Mouse (Mus musculus): ENCODE measurements around the gene Ptpn7. TPM values are rescaled to one million over a fixed set of nuclear protein-coding genes. Genes with fewer than 3 reads are reported as not detected.
"Not testable (repeated sequence)": the region's sequence is repeated elsewhere in the genome, so short reads cannot be mapped to it uniquely, and the experiment has no call there.

Gene Ptpn7
- polyA plus RNA-seq, 2 experiments: 9.4 to 12.4 TPM

DNA sequence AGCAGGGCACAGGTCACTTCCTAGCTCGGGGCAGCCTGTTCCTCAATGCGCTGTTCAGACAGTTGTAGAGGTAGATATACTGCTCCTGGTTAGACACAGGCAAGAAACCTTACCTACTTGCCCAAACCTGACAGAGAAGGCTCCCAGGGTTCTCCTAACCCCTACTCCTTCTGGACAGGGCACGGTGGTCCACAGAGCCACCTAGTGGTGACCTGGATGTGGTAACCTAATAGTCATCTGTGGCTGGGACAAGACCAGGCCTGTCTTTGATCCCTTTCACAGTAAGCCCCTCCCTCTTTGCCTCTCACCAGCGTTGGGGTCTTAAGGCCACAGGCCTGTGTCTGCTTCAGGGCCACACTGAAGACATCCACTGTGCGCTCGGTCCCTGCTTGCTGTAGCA lies 23.9 kb upstream of the Ptpn7 start:
- Histone ChIP-seq H3K9ac (replicated peaks) (no peak overlapping the region), H3K4me1 (replicated peaks; ENCODE audit: control insufficient read depth in 2 of 2, insufficient read depth in 2 of 2, low read length in 1 of 2) (no peaks in the 10 kb centered on the region), H3K27me3 (ENCODE audit: control insufficient read depth, insufficient read depth, low read length) (peaks cover 27% of the 10 kb centered on the region), H3K4me3 (ENCODE audit: insufficient read depth in 1 of 2, low read depth in 2 of 2, low read length in 2 of 2) (no peak overlapping the region), H3K9me3 (ENCODE audit: control insufficient read depth, low read length) (no peaks in the 10 kb centered on the region), H3K27ac (no peak overlapping the region), H3K36me3 (replicated peaks; ENCODE audit: control insufficient read depth, insufficient read depth, low read depth) (no peaks in the 10 kb centered on the region), H3K4me2 (ENCODE audit: low read depth) (no peak overlapping the region)
- DNase-seq (ENCODE audit: low read depth in 3 of 3, low spot score in 3 of 3): no peak
- ATAC-seq (ENCODE audit: insufficient read depth): no peak
- TF ChIP-seq EP300 (IDR thresholded peaks at IDR 0.05; ENCODE audit: low read depth): no peak
- TF ChIP-seq CTCF (IDR thresholded peaks at IDR 0.05; ENCODE audit: low read depth): peak; percentile 73
- WGBS (ENCODE audit: insufficient replicate concordance): 42% methylated on average over 6 of the region's 6 CpGs

DNA sequence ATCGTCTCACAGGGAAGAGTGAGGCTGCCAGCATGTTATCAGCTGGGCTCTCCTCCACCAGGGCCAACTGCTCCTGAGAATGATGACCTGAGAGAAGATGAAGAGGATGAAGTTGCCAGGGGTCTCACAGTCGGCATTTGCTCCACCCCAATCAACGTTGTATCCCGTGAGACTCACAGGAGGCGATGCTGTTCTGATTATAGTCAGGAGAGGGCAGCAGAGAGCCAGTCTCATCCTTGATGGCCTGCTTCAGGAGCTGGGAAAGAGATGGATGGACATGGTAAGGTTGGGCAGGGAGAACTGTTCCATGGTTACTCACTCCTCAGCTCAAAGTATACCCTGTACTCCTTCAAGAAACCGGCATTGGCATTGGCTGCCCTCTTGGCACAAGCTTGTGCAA lies 22.4 kb upstream of the Ptpn7 start:
- H3K4me3 ChIP-seq (ENCODE audit: insufficient read depth in 1 of 2, low read depth in 2 of 2, low read length in 2 of 2): no peak overlapping the region
- H3K4me1 ChIP-seq (replicated peaks; ENCODE audit: control insufficient read depth in 2 of 2, insufficient read depth in 2 of 2, low read length in 1 of 2): no peaks in the 10 kb centered on the region
- H3K9ac ChIP-seq (replicated peaks): no peak overlapping the region
- TF ChIP-seq EP300 (IDR thresholded peaks at IDR 0.05; ENCODE audit: low read depth) (no peak), CTCF (IDR thresholded peaks at IDR 0.05; ENCODE audit: low read depth) (peak; percentile 93)
- no peak for ATAC-seq (ENCODE audit: insufficient read depth)
- no peak overlapping the region for H3K27ac ChIP-seq
- H3K27me3 ChIP-seq (ENCODE audit: control insufficient read depth, insufficient read depth, low read length): peaks cover 13% of the 10 kb centered on the region
- H3K4me2 ChIP-seq (ENCODE audit: low read depth): no peak overlapping the region
- no peaks in the 10 kb centered on the region for H3K36me3 ChIP-seq (replicated peaks; ENCODE audit: control insufficient read depth, insufficient read depth, low read depth)
- 11% methylated on average over 6 of the region's 6 CpGs for WGBS (ENCODE audit: insufficient replicate concordance)
- DNase-seq (ENCODE audit: low read depth in 3 of 3, low spot score in 3 of 3): no peak
- H3K9me3 ChIP-seq (ENCODE audit: control insufficient read depth, low read length): no peaks in the 10 kb centered on the region

DNA sequence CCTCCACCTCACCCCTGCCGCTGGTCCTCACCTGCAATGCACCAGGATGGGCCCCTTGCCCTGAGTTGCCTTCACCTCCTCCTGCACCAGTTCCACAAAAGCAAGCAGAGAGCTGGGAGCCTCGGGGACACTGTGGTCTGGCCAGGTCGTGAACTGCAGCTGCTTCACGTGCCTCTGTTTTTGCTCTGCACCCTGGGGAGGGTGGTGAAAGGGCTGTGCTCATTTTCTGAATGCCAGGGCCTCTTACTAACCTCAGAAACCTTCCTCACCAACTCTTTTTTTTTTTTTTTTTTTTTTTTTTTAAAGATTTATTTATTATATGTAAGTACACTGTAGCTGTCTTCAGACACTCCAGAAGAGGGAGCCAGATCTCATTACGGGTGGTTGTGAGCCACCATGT lies 21.2 kb upstream of the Ptpn7 start:
- H3K4me3 ChIP-seq (ENCODE audit: insufficient read depth in 1 of 2, low read depth in 2 of 2, low read length in 2 of 2); ATAC-seq (ENCODE audit: insufficient read depth); H3K9me3 ChIP-seq (ENCODE audit: control insufficient read depth, low read length); H3K4me1 ChIP-seq (replicated peaks; ENCODE audit: control insufficient read depth in 2 of 2, insufficient read depth in 2 of 2, low read length in 1 of 2); H3K27me3 ChIP-seq (ENCODE audit: control insufficient read depth, insufficient read depth, low read length); H3K36me3 ChIP-seq (replicated peaks; ENCODE audit: control insufficient read depth, insufficient read depth, low read depth); H3K4me2 ChIP-seq (ENCODE audit: low read depth); H3K9ac ChIP-seq (replicated peaks); DNase-seq (ENCODE audit: low read depth in 3 of 3, low spot score in 3 of 3); H3K27ac ChIP-seq: not testable (repeated sequence)
- 48% methylated on average over 4 of the region's 5 CpGs for WGBS (ENCODE audit: insufficient replicate concordance)

DNA sequence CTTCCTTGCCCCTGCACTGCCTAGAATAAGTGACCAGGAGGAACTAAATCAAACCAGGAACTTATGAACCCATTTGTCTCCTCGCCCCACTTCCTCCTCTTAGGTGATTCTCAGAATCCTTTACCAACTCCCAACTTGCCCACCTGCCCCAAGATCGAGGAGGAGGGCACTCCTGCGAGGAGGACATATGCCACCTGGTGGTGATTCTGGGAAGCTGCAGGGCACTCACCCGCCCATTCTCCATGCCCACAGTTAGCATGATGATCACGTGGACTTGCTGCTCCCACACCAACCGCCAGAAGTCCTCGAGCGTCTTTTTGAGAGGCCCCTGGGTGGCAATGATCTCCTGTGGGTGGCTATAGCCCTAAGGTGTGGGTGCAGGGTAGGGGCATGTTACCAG lies 19.8 kb upstream of the Ptpn7 start:
- WGBS (ENCODE audit: insufficient replicate concordance): 4% methylated on average over 8 of the region's 8 CpGs
- ATAC-seq (ENCODE audit: insufficient read depth) (peak; percentile 35; the same call in 1 of the 2 replicates), DNase-seq (ENCODE audit: low read depth in 3 of 3, low spot score in 3 of 3) (no peak)
- TF ChIP-seq CTCF (IDR thresholded peaks at IDR 0.05; ENCODE audit: low read depth): peak; percentile 96
- TF ChIP-seq EP300 (IDR thresholded peaks at IDR 0.05; ENCODE audit: low read depth): no peak
- Histone ChIP-seq H3K9me3 (ENCODE audit: control insufficient read depth, low read length) (no peaks in the 10 kb centered on the region), H3K27ac (no peak overlapping the region), H3K27me3 (ENCODE audit: control insufficient read depth, insufficient read depth, low read length) (no peaks in the 10 kb centered on the region), H3K4me1 (replicated peaks; ENCODE audit: control insufficient read depth in 2 of 2, insufficient read depth in 2 of 2, low read length in 1 of 2) (no peaks in the 10 kb centered on the region), H3K4me3 (ENCODE audit: insufficient read depth in 1 of 2, low read depth in 2 of 2, low read length in 2 of 2) (no peak overlapping the region), H3K36me3 (replicated peaks; ENCODE audit: control insufficient read depth, insufficient read depth, low read depth) (no peaks in the 10 kb centered on the region), H3K4me2 (ENCODE audit: low read depth) (no peak overlapping the region), H3K9ac (replicated peaks) (no peak overlapping the region)

DNA sequence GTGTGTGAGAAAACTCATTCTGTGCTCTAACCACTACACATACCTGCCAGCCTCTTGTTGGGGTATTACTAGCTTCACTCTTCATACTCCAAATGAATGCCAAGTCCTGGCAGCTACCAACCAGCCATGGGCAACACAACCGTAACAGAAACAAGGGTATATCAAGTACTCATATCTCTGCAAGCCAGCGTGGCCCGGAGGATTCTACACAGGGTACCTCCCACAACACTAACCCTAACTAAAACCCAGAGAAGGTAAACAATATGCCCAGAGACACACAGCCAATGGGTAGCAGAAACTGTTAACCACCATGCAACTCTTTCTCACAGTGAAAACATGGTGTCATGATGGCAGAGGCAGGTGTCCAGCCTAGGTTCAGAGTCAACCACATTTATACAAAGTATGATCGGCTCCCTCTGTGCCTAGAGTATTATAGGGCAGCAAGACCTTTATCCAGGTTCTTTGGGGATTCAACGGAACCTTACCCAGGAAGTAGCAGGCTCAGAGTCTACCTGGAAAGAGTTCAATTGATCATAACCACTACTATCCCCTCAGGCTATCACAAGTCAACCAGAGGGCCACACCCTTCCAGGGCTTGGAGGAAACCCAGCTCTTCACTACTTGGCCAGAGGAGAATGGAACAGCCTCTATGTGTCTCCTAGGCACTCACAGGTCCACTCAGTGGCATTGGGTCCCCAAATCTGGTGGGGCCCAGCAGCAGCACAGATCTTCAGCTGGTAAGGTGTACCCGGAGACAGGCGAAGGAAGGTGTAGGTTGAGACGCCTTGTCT lies 7.7 kb upstream of the Ptpn7 start:
- Histone ChIP-seq H3K4me3 (ENCODE audit: insufficient read depth in 1 of 2, low read depth in 2 of 2, low read length in 2 of 2) (no peak overlapping the region), H3K4me2 (ENCODE audit: low read depth) (no peak overlapping the region), H3K9me3 (ENCODE audit: control insufficient read depth, low read length) (no peaks in the 10 kb centered on the region), H3K27me3 (ENCODE audit: control insufficient read depth, insufficient read depth, low read length) (no peaks in the 10 kb centered on the region; the same call in 1 of the 2 replicates), H3K9ac (replicated peaks) (no peak overlapping the region), H3K4me1 (replicated peaks; ENCODE audit: control insufficient read depth in 2 of 2, insufficient read depth in 2 of 2, low read length in 1 of 2) (no peaks in the 10 kb centered on the region), H3K27ac (no peak overlapping the region), H3K36me3 (replicated peaks; ENCODE audit: control insufficient read depth, insufficient read depth, low read depth) (no peaks in the 10 kb centered on the region)
- TF ChIP-seq EP300 (IDR thresholded peaks at IDR 0.05; ENCODE audit: low read depth) (no peak), CTCF (IDR thresholded peaks at IDR 0.05; ENCODE audit: low read depth) (no peak)
- DNase-seq (ENCODE audit: low read depth in 3 of 3, low spot score in 3 of 3) (no peak), ATAC-seq (ENCODE audit: insufficient read depth) (no peak)
- 71% methylated on average over 8 of the region's 8 CpGs for WGBS (ENCODE audit: insufficient replicate concordance)
